Mouse (Mus musculus) midbrain, embryonic 16.5 days (tissue): ENCODE measurements at regions not wholly inside any gene's neighbourhood (a gene's known extent, or its start where the extent isn't known, plus 50 kb on each side); places are given as distances from the start of the nearest gene placed in this dataset.
"Not testable (repeated sequence)": the region's sequence is repeated elsewhere in the genome, so short reads cannot be mapped to it uniquely, and the experiment has no call there.

Experiments
- ATAC-seq: fragments of 200-750 bp; cut with Nextera tagmentation; 2 replicates; pipeline ENCODE4 v1.8.0; 2017; ENCODE audit warnings: moderate TSS enrichment
- H3K27ac ChIP-seq: fragments of 300-500 bp; sonication (generic); 2 replicates; pipeline ENCODE4 v1.5.1; 2014; ENCODE audit warnings: mild to moderate bottlenecking, low read length, mixed read lengths
- H3K27me3 ChIP-seq: fragments of 300-500 bp; sonication (generic); 2 replicates; pipeline ENCODE4 v1.6.1; 2014; ENCODE audit warnings: low read depth, low read length, mixed read lengths; ENCODE audit not compliant: control insufficient read depth, insufficient read depth
- H3K36me3 ChIP-seq: fragments of 300-500 bp; sonication (generic); 2 replicates; pipeline ENCODE4 v1.6.1; 2014; ENCODE audit warnings: mild to moderate bottlenecking, low read length, moderate library complexity, mixed read lengths; ENCODE audit not compliant: control insufficient read depth, insufficient read depth
- H3K4me1 ChIP-seq: fragments of 300-500 bp; sonication (generic); 2 replicates; pipeline ENCODE4 v1.6.1; 2014; ENCODE audit warnings: mild to moderate bottlenecking, low read length, mixed read lengths; ENCODE audit not compliant: control insufficient read depth, insufficient read depth
- H3K4me2 ChIP-seq: fragments of 300-500 bp; sonication (generic); 2 replicates; pipeline ENCODE4 v1.6.1; 2014; ENCODE audit warnings: mild to moderate bottlenecking, low read length, mixed read lengths
- H3K4me3 ChIP-seq: fragments of 300-500 bp; sonication (generic); 2 replicates; pipeline ENCODE4 v1.5.1; 2014; ENCODE audit warnings: low read depth, mild to moderate bottlenecking, low read length, moderate library complexity, mixed read lengths
- H3K9ac ChIP-seq: fragments of 300-500 bp; sonication (generic); 2 replicates; pipeline ENCODE4 v1.6.1; 2014; ENCODE audit warnings: low read depth, low read length, mixed read lengths
- H3K9me3 ChIP-seq: fragments of 300-500 bp; sonication (generic); replicated peaks from 2 replicates; pipeline ENCODE4 v1.6.1; 2014; ENCODE audit warnings: mild to moderate bottlenecking, low read length, mixed read lengths; ENCODE audit not compliant: control insufficient read depth, poor library complexity, severe bottlenecking
- WGBS: fragments of 180-500 bp; shearing (Covaris S2); extraction: QIAGEN DNeasy Blood & Tissue Kit; methylation state at CpG from one replicate; pipeline ENCODE4 v1.1.7; 2014; 5-methylcytosine and 5-hydroxymethylcytosine counted together

DNA sequence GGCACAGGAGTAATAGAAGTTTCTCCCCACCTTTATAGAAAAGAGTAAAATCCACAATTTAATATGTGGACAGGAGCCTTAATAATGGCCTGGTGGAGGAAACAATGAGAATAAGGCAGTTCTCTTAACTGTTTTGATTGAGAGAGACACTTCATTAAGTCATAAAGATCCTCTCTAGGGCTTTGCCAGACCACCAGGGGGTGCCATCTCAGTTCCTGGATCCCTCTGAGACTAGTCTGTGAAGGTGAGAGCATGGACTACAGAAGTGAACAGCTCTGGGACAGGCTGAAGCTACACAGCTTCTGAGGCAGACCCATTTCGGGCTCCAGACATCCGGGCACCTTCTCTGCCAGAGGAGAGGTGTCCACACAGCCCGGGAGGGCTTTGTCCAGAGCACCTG is 373.8 kb downstream of the Ice1 start:
- 89% methylated on average over 3 of the region's 3 CpGs for WGBS
- ATAC-seq, result no peak

DNA sequence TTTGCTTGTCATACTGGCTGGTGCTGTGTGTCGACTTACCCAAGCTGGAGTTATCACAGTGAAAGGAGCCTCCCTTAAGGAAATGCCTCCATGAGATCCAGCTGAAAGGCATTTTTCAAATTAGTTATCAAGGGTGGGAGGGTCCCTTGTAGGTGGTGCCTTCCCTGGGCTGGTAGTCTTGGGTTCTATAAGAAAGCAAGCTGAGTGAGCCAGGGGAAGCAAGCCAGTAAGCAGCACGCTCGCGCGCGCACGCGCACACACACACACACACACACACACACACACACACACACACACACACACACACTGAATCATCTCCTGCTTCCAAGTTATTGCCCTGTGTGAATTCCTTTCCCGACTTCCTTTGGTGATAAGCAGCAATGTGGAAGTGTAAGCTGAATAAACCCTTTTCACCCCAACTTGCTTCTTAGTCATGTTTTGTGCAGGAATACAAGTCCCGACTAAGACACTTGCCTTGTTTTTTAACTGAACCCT is 360.5 kb downstream of the Ice1 start:
- 93% methylated on average over 10 of the region's 10 CpGs for WGBS
- H3K27ac ChIP-seq, H3K27me3 ChIP-seq, H3K36me3 ChIP-seq, H3K4me1 ChIP-seq, ATAC-seq, H3K4me3 ChIP-seq, H3K4me2 ChIP-seq, H3K9me3 ChIP-seq, H3K9ac ChIP-seq: not testable (repeated sequence)

More for the DNA sequence above, 373.8 kb downstream of the Ice1 start:
- Histone ChIP-seq H3K4me3 (no peak overlapping the region), H3K9ac (no peak overlapping the region), H3K9me3 (no peaks in the 10 kb centered on the region), H3K4me2 (no peak overlapping the region), H3K36me3 (no peaks in the 10 kb centered on the region), H3K4me1 (peaks cover 9% of the 10 kb centered on the region), H3K27me3 (no peaks in the 10 kb centered on the region), H3K27ac (no peak overlapping the region)

DNA sequence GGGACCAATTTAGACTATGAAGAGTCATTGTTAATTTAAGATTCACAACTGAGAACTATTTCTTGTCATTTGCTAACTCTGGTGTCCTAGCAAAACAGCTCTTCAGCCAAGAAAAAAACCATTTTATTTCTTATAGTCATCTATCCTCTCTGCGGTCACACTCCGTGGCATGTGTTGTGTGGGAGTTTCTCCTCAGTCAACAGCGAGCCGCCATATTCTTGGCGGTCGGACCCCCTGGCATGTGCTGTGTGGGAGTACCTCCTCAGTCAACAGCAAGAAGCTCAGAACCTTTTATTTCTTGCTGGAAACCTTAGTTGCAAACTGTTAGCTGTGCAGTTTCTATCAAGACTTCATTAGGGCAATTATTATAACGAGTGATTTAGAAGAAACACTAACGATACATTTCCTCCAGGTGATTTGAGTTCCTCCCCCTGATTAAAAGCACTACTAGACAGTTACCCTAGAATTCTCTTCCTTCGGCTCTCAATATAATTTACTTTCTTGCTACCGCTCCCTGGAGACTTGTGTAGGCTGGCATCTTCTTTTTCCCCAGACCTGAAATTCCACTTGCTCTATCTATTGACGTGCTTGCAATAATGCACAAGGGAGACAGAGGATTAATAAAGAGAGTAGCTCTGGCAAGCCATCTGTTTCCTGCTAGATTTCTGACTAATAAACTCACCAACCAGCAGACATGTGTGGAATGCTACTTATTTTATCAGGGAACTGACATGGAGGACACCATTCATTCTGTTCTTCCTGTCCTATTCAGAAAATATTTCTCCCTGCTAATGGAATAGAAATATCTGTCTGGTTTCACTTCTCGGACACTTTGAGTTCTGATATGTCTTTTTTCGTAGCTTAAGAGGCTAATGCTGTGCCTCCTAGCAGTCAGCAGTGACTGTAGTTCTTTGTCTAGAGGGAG is 359.5 kb downstream of the Ice1 start:
- Histone ChIP-seq H3K27ac (no peak overlapping the region), H3K9me3 (no peaks in the 10 kb centered on the region)
- WGBS, result 74% methylated on average over 13 of the region's 13 CpGs

DNA sequence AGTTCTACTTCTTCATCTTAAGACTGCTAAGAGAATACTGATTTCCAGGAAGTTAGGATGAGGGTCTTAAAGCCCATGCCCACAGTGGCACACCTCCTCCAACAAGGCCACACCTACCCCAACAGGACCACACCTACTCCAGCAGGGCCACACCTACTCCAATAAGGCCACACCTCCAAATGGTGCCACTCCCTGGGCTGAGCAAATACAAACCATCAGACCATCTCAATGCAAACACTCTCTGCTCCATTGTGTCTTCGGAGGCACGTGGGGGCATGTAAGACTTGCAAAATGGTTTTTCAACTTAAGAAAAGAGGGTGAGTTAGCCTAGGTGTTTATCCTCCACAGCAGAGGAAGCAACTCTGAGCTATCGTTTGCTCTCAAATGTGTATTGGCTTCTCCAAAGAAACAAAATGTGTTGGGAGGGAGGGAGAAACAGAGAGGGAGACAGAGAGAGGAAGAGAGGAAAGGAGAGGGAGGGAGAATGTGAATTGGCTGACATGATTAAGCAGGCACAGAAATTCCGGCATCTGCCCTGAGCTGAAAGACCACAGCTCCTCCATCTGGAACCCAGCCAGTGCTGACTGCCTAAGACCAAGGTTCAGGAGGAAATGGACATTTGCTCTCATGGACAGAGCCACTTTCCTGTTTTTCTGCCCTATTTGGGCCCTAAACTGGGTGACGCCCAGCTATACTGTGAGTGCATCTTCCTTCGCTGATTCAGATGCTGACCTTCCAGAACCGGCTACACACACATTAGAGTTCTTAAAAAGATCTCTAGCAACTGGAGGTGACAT is 356.2 kb downstream of the Ice1 start:
- ATAC-seq, result no peak
- Histone ChIP-seq H3K9me3 (no peaks in the 10 kb centered on the region), H3K9ac (no peak overlapping the region), H3K27me3 (no peaks in the 10 kb centered on the region), H3K4me2 (no peak overlapping the region), H3K36me3 (no peaks in the 10 kb centered on the region), H3K4me3 (no peak overlapping the region), H3K4me1 (peaks cover 9% of the 10 kb centered on the region), H3K27ac (no peak overlapping the region)
- WGBS, result 80% methylated on average over 7 of the region's 7 CpGs

More for the DNA sequence above, 359.5 kb downstream of the Ice1 start:
- H3K27me3 ChIP-seq, result no peaks in the 10 kb centered on the region
- peaks cover 6% of the 10 kb centered on the region; the same call in 1 of the 2 replicates for H3K4me1 ChIP-seq
- H3K9ac ChIP-seq, result no peak overlapping the region
- H3K36me3 ChIP-seq, result no peaks in the 10 kb centered on the region
- H3K4me3 ChIP-seq, result no peak overlapping the region
- H3K4me2 ChIP-seq, result no peak overlapping the region
- ATAC-seq, result no peak

DNA sequence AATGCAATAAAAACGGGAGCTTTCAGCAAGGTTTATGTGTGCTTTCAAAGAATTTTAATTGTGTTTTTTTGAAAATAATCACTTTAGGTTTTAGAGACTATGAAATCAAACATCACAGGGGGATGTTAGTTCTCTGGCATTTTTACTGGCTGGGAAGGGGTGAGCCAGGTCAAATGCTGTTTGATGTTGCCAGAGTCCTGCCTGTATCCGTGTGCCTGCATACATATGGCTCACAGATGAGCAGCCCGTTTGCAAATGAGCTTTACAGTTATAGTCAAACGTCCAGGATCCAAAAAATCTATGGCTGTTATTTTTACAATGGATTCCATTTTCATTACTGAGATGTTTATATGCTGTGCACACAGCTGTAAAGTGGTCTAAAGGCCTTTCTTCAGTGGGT is 354.7 kb downstream of the Ice1 start:
- no peaks in the 10 kb centered on the region for H3K27me3 ChIP-seq
- H3K4me1 ChIP-seq, result peaks cover 9% of the 10 kb centered on the region
- ATAC-seq, result no peak
- no peak overlapping the region for H3K4me2 ChIP-seq
- 23% methylated on average over 4 of the region's 4 CpGs for WGBS
- no peaks in the 10 kb centered on the region for H3K36me3 ChIP-seq
- no peaks in the 10 kb centered on the region for H3K9me3 ChIP-seq
- no peak overlapping the region for H3K27ac ChIP-seq
- H3K9ac ChIP-seq, result no peak overlapping the region
- no peak overlapping the region for H3K4me3 ChIP-seq

DNA sequence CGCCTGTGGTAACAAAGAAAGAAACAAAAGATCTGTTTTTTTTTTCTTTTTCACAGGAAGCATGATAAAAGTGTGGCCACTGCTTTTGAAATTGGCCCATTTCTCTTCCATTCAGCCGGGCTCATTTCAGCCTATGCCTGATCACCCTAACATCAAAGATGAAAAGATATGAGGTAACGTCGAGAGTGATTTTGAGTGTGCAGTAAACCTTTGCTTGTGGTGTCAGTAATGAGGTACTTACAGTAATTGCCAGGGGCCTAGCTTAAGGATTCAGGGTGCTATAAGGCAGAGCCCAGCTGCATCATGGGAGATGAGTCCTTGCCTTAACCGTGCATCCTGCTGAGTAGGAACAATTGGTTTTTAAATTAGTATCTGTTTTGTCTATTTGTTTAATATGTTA is 354.2 kb downstream of the Ice1 start:
- 18% methylated on average over 5 of the region's 5 CpGs for WGBS
- no peak for ATAC-seq
- Histone ChIP-seq H3K4me3 (no peak overlapping the region), H3K4me2 (no peak overlapping the region), H3K36me3 (no peaks in the 10 kb centered on the region), H3K9ac (no peak overlapping the region), H3K27me3 (no peaks in the 10 kb centered on the region), H3K9me3 (no peaks in the 10 kb centered on the region), H3K4me1 (peaks cover 9% of the 10 kb centered on the region), H3K27ac (no peak overlapping the region)

- no peaks in the 10 kb centered on the region for H3K27me3 ChIP-seq
- H3K4me2 ChIP-seq, result no peak overlapping the region
- H3K4me1 ChIP-seq, result peaks cover 5% of the 10 kb centered on the region
- no peak overlapping the region for H3K9ac ChIP-seq
- H3K27ac ChIP-seq, result no peak overlapping the region
- no peak overlapping the region for H3K4me3 ChIP-seq
- 0 out of 2 replicates have a peak, but pooled peaks have one; percentile 54 for ATAC-seq
- 17% methylated on average over 3 of the region's 3 CpGs for WGBS
- H3K9me3 ChIP-seq, result no peaks in the 10 kb centered on the region; the same call in 1 of the 2 replicates
- H3K36me3 ChIP-seq, result no peaks in the 10 kb centered on the region
These were observed 344.7 kb downstream of the Ice1 start for GRCm38 (mm10) chr13:70292713-70293112.

- Histone ChIP-seq H3K36me3 (no peaks in the 10 kb centered on the region), H3K4me3 (no peak overlapping the region), H3K9ac (no peak overlapping the region), H3K9me3 (no peaks in the 10 kb centered on the region), H3K27me3 (no peaks in the 10 kb centered on the region), H3K4me2 (no peak overlapping the region), H3K27ac (peak overlapping the region; percentile 12; the same call in 1 of the 2 replicates), H3K4me1 (no peaks in the 10 kb centered on the region)
- WGBS, result 59% methylated on average over 5 of the region's 5 CpGs
- ATAC-seq, result no peak
These were observed 333.4 kb downstream of the Ice1 start for GRCm38 (mm10) chr13:70303953-70304525.
